Mouse (Mus musculus) ES-E14 (cell line): ENCODE data around the gene AI467606. TPM values are rescaled to one million over a fixed set of nuclear protein-coding genes. Genes with fewer than 3 reads are reported as not detected.

Source experiments
- DNase-seq: peaks from one replicate; pipeline ENCODE4 v3.0.0-alpha.2; 2013; ENCODE audit warnings: low read depth, low spot score
- H3K27ac ChIP-seq: 2 replicates; pipeline ENCODE4 v1.5.1; 2012; ENCODE audit warnings: low read depth, mild to moderate bottlenecking, low read length, moderate library complexity, mixed read lengths; ENCODE audit not compliant: poor library complexity, insufficient read depth, severe bottlenecking
- H3K36me3 ChIP-seq: 2 replicates; pipeline ENCODE4 v1.6.1; 2012; ENCODE audit warnings: mild to moderate bottlenecking, low read length, moderate library complexity, mixed read lengths; ENCODE audit not compliant: control insufficient read depth, poor library complexity, insufficient read depth, severe bottlenecking
- H3K4me1 ChIP-seq, 2 experiments: fragments of 150-350 bp in 1 of 2; sonication (generic) in 1 of 2; 2 replicates each; pipeline ENCODE4 v1.6.1; 2012; ENCODE audit warnings: low read length in 2 of 2, mild to moderate bottlenecking in 1 of 2, mixed read lengths in 1 of 2; ENCODE audit not compliant: control insufficient read depth in 2 of 2, insufficient read depth in 2 of 2, poor library complexity in 1 of 2
- H3K4me3 ChIP-seq, 2 experiments: fragments of 150-350 bp in 1 of 2; sonication (generic) in 1 of 2; 2 replicates each; pipeline ENCODE4 v1.5.1; 2012; ENCODE audit warnings: low read length in 2 of 2, low read depth in 1 of 2, mild to moderate bottlenecking in 1 of 2, mixed read lengths in 1 of 2; ENCODE audit not compliant: insufficient read depth in 1 of 2, poor library complexity in 1 of 2, severe bottlenecking in 1 of 2
- H3K9ac ChIP-seq: 2 replicates; pipeline ENCODE4 v1.6.1; 2012; ENCODE audit warnings: low read depth, mild to moderate bottlenecking, low read length, mixed read lengths; ENCODE audit not compliant: poor library complexity, insufficient read depth, severe bottlenecking
- H3K9me3 ChIP-seq: fragments of 150-350 bp; sonication (generic); 2 replicates; pipeline ENCODE4 v1.6.1; 2012; ENCODE audit warnings: low read depth, mild to moderate bottlenecking, low read length; ENCODE audit not compliant: control insufficient read depth, insufficient read depth
- CHD2 ChIP-seq: IDR thresholded peaks from 2 replicates; pipeline ENCODE4 v1.6.1; 2014; ENCODE audit warnings: mild to moderate bottlenecking, low read depth, low read length, inconsistent platforms
- HCFC1 ChIP-seq: IDR thresholded peaks from 2 replicates; pipeline ENCODE4 v1.6.1; 2012; ENCODE audit warnings: low read length, inconsistent platforms, borderline replicate concordance; ENCODE audit not compliant: insufficient read depth
- MAFK ChIP-seq: IDR thresholded peaks from 2 replicates; pipeline ENCODE4 v1.6.1; 2014; ENCODE audit warnings: mild to moderate bottlenecking, low read depth, low read length, inconsistent platforms; ENCODE audit not compliant: insufficient read depth
- ZC3H11A ChIP-seq: IDR thresholded peaks from 2 replicates; pipeline ENCODE4 v1.6.1; 2012; ENCODE audit warnings: low read depth, mild to moderate bottlenecking, inconsistent platforms, low read length, borderline replicate concordance
- ZNF384 ChIP-seq: IDR thresholded peaks from 2 replicates; pipeline ENCODE4 v1.6.1; 2012; ENCODE audit warnings: low read depth, low read length, inconsistent platforms
- in situ Hi-C, 2 experiments: fragments of 600-800 bp; cut with MboI; formaldehyde crosslinking; loops; one replicate each; pipeline ENCODE4 v1.15.1; 2025; ENCODE audit warnings: low sequenced_read_pairs in 2 of 2, inconsistent platforms in 1 of 2; ENCODE audit not compliant: unreplicated experiment in 2 of 2
- total RNA-seq: library from RNA; depleted of rRNA; stranded (reverse); fragments of 300-350 nt; gene quantifications from 2 replicates; pipeline ENCODE4 v1.2.3, GENCODE M21; 2012; rRNA removed

Gene AI467606
- total RNA-seq = 13.5 and 31.2 TPM in 2 replicates

- in situ Hi-C loops = no loop called here
- DNase-seq = peak; percentile 85
- peak within 1 kb of the TSS; percentile 67 to 78 for H3K4me3 ChIP-seq
Observed at GRCm38 (mm10) chr7:127091114-127091896, at the start of gene AI467606. TSS of gene AI467606 (plus strand) at chr7:127091359.

GRCm38 (mm10) chr7:127041851-127042672 lies 49.1 kb upstream of the AI467606 start, which contains the start of gene Kif22:
TSS of gene Kif22 (minus strand) at chr7:127042471.
- H3K36me3 ChIP-seq = peaks cover 4% of the 10 kb centered on the region
- peak within 1 kb of the TSS; percentile 100 for H3K9ac ChIP-seq
- no peaks in the 10 kb centered on the region for H3K9me3 ChIP-seq
- peaks cover 4% of the 10 kb centered on the region in 2 experiments; a peak in 3 of 4 replicates for H3K4me1 ChIP-seq
- in situ Hi-C loops = no loop called here
- peak within 1 kb of the TSS; percentile 98 to 100 for H3K4me3 ChIP-seq
- peak within 1 kb of the TSS; percentile 71 for H3K27ac ChIP-seq
- peak; percentile 75 for DNase-seq
- TF ChIP-seq MAFK = no peak
- TF ChIP-seq HCFC1 = no peak
- no peak for TF ChIP-seq ZNF384
- no peak for TF ChIP-seq CHD2
- TF ChIP-seq ZC3H11A = no peak

More at GRCm38 (mm10) chr7:127091114-127091896, at the start of gene AI467606:
- H3K9me3 ChIP-seq = no peaks in the 10 kb centered on the region
- TF ChIP-seq ZNF384 = no peak
- peak; percentile 49; the same call in 1 of the 2 replicates for TF ChIP-seq HCFC1
- H3K36me3 ChIP-seq = peaks cover 9% of the 10 kb centered on the region; the same call in 1 of the 2 replicates
- H3K9ac ChIP-seq = peak within 1 kb of the TSS; percentile 78
- peaks cover 3 to 7% of the 10 kb centered on the region in 2 experiments; a peak in 2 of 4 replicates for H3K4me1 ChIP-seq
- peak within 1 kb of the TSS; percentile 43 for H3K27ac ChIP-seq

- in situ Hi-C loops = no loop called here
- H3K4me1 ChIP-seq = no peaks in the 10 kb centered on the region
Observed at GRCm38 (mm10) chr7:127055026-127055585, 36.1 kb upstream of the AI467606 start.

GRCm38 (mm10) chr7:127065538-127065937 lies 25.6 kb upstream of the AI467606 start:
- TF ChIP-seq CHD2 (no peak), MAFK (no peak)
- H3K9me3 ChIP-seq = no peaks in the 10 kb centered on the region
- no peak overlapping the region for H3K4me3 ChIP-seq
- DNase-seq = no peak
- H3K9ac ChIP-seq = no peak overlapping the region
- H3K27ac ChIP-seq = no peak overlapping the region
- H3K36me3 ChIP-seq = no peaks in the 10 kb centered on the region
- in situ Hi-C loops = no loop called here
- H3K4me1 ChIP-seq = peaks cover 0 to 6% of the 10 kb centered on the region in 2 experiments; a peak in 1 of 4 replicates

More at GRCm38 (mm10) chr7:127055026-127055585, 36.1 kb upstream of the AI467606 start:
- no peak overlapping the region for H3K4me3 ChIP-seq
- no peaks in the 10 kb centered on the region for H3K36me3 ChIP-seq
- no peak overlapping the region for H3K27ac ChIP-seq
- no peak for DNase-seq
- H3K9ac ChIP-seq = no peak overlapping the region
- H3K9me3 ChIP-seq = no peaks in the 10 kb centered on the region
- TF ChIP-seq ZNF384 (no peak), MAFK (no peak), CHD2 (no peak), HCFC1 (no peak), ZC3H11A (no peak)
